Mouse (Mus musculus): ENCODE results near the gene Fgfr1op. TPM values are rescaled to one million over a fixed set of nuclear protein-coding genes. Genes with fewer than 3 reads are reported as not detected.
A peak's percentile ranks its signal among the peaks of the same experiment; 100 is the strongest.

Gene Fgfr1op
- polyA plus RNA-seq, 1 experiment: 19.3 TPM

GRCm38 (mm10) chr17:8170331-8170730 is 5.0 kb downstream of the Fgfr1op start:
- DNase-seq: no peak
- no peaks in the 10 kb centered on the region for H3K27me3 ChIP-seq (ENCODE audit: control insufficient read depth, insufficient read depth, low read length)
- no peak for TF ChIP-seq POLR2A (IDR thresholded peaks at IDR 0.05; ENCODE audit: borderline replicate concordance, insufficient read depth, low read length)
- TF ChIP-seq CTCF (IDR thresholded peaks at IDR 0.05; ENCODE audit: borderline replicate concordance, insufficient read depth, low read depth, low read length): no peak
- 91% methylated on average over 7 of the region's 7 CpGs for WGBS
- H3K27ac ChIP-seq (ENCODE audit: insufficient read depth, low read length): no peak overlapping the region
- no peaks in the 10 kb centered on the region for H3K4me1 ChIP-seq (ENCODE audit: control insufficient read depth, insufficient read depth, low read length)
- H3K4me3 ChIP-seq (replicated peaks; ENCODE audit: insufficient read depth, low read depth, low read length): no peak overlapping the region

GRCm38 (mm10) chr17:8171081-8171480 is 5.8 kb downstream of the Fgfr1op start:
- no peak overlapping the region for H3K27ac ChIP-seq (ENCODE audit: insufficient read depth, low read length)
- H3K27me3 ChIP-seq (ENCODE audit: control insufficient read depth, insufficient read depth, low read length): no peaks in the 10 kb centered on the region
- DNase-seq: no peak
- WGBS: 84% methylated on average over 4 of the region's 4 CpGs
- no peak for TF ChIP-seq POLR2A (IDR thresholded peaks at IDR 0.05; ENCODE audit: borderline replicate concordance, insufficient read depth, low read length)
- TF ChIP-seq CTCF (IDR thresholded peaks at IDR 0.05; ENCODE audit: borderline replicate concordance, insufficient read depth, low read depth, low read length): no peak
- H3K4me1 ChIP-seq (ENCODE audit: control insufficient read depth, insufficient read depth, low read length): no peaks in the 10 kb centered on the region
- H3K4me3 ChIP-seq (replicated peaks; ENCODE audit: insufficient read depth, low read depth, low read length): no peak overlapping the region

- no peak overlapping the region for H3K4me3 ChIP-seq (replicated peaks; ENCODE audit: insufficient read depth, low read depth, low read length)
- WGBS: 36% methylated on average over 5 of the region's 5 CpGs
- peak in 1 of 2 experiments; percentile 23 for DNase-seq
- TF ChIP-seq POLR2A (IDR thresholded peaks at IDR 0.05; ENCODE audit: borderline replicate concordance, insufficient read depth, low read length) (no peak), CTCF (IDR thresholded peaks at IDR 0.05; ENCODE audit: borderline replicate concordance, insufficient read depth, low read depth, low read length) (no peak)
- no peaks in the 10 kb centered on the region for H3K27me3 ChIP-seq (ENCODE audit: control insufficient read depth, insufficient read depth, low read length)
- H3K27ac ChIP-seq (ENCODE audit: insufficient read depth, low read length): no peak overlapping the region
- no peaks in the 10 kb centered on the region for H3K4me1 ChIP-seq (ENCODE audit: control insufficient read depth, insufficient read depth, low read length)
Observed at GRCm38 (mm10) chr17:8177090-8177489, 11.8 kb downstream of the Fgfr1op start.

GRCm38 (mm10) chr17:8183815-8184214 is 18.5 kb downstream of the Fgfr1op start:
- WGBS: 83% methylated on average over 5 of the region's 5 CpGs
- DNase-seq: no peak
- no peaks in the 10 kb centered on the region for H3K4me1 ChIP-seq (ENCODE audit: control insufficient read depth, insufficient read depth, low read length)
- no peak overlapping the region for H3K4me3 ChIP-seq (replicated peaks; ENCODE audit: insufficient read depth, low read depth, low read length)
- H3K27ac ChIP-seq (ENCODE audit: insufficient read depth, low read length): no peak overlapping the region
- TF ChIP-seq POLR2A (IDR thresholded peaks at IDR 0.05; ENCODE audit: borderline replicate concordance, insufficient read depth, low read length): no peak
- TF ChIP-seq CTCF (IDR thresholded peaks at IDR 0.05; ENCODE audit: borderline replicate concordance, insufficient read depth, low read depth, low read length): no peak
- H3K27me3 ChIP-seq (ENCODE audit: control insufficient read depth, insufficient read depth, low read length): no peaks in the 10 kb centered on the region; the same call in 1 of the 2 replicates

GRCm38 (mm10) chr17:8184217-8184616 is 18.9 kb downstream of the Fgfr1op start:
- 89% methylated on average over 7 of the region's 7 CpGs for WGBS
- Histone ChIP-seq H3K4me1 (ENCODE audit: control insufficient read depth, insufficient read depth, low read length) (no peaks in the 10 kb centered on the region), H3K27me3 (ENCODE audit: control insufficient read depth, insufficient read depth, low read length) (no peaks in the 10 kb centered on the region; the same call in 1 of the 2 replicates), H3K4me3 (replicated peaks; ENCODE audit: insufficient read depth, low read depth, low read length) (no peak overlapping the region), H3K27ac (ENCODE audit: insufficient read depth, low read length) (no peak overlapping the region)
- DNase-seq: no peak
- TF ChIP-seq POLR2A (IDR thresholded peaks at IDR 0.05; ENCODE audit: borderline replicate concordance, insufficient read depth, low read length): no peak
- no peak for TF ChIP-seq CTCF (IDR thresholded peaks at IDR 0.05; ENCODE audit: borderline replicate concordance, insufficient read depth, low read depth, low read length)

- WGBS: 91% methylated on average over 8 of the region's 8 CpGs
- H3K27ac ChIP-seq (ENCODE audit: insufficient read depth, low read length): no peak overlapping the region
- H3K27me3 ChIP-seq (ENCODE audit: control insufficient read depth, insufficient read depth, low read length): no peaks in the 10 kb centered on the region
- H3K4me1 ChIP-seq (ENCODE audit: control insufficient read depth, insufficient read depth, low read length): no peaks in the 10 kb centered on the region
- no peak for DNase-seq
- no peak for TF ChIP-seq CTCF (IDR thresholded peaks at IDR 0.05; ENCODE audit: borderline replicate concordance, insufficient read depth, low read depth, low read length)
- no peak for TF ChIP-seq POLR2A (IDR thresholded peaks at IDR 0.05; ENCODE audit: borderline replicate concordance, insufficient read depth, low read length)
- H3K4me3 ChIP-seq (replicated peaks; ENCODE audit: insufficient read depth, low read depth, low read length): no peak overlapping the region
Observed at GRCm38 (mm10) chr17:8193678-8194077, 28.4 kb downstream of the Fgfr1op start.

GRCm38 (mm10) chr17:8195685-8196376 is 30.5 kb downstream of the Fgfr1op start:
- WGBS: 92% methylated on average over 8 of the region's 8 CpGs
- TF ChIP-seq CTCF (IDR thresholded peaks at IDR 0.05; ENCODE audit: borderline replicate concordance, insufficient read depth, low read depth, low read length) (no peak), POLR2A (IDR thresholded peaks at IDR 0.05; ENCODE audit: borderline replicate concordance, insufficient read depth, low read length) (no peak)
- Histone ChIP-seq H3K27me3 (ENCODE audit: control insufficient read depth, insufficient read depth, low read length) (no peaks in the 10 kb centered on the region), H3K4me1 (ENCODE audit: control insufficient read depth, insufficient read depth, low read length) (no peaks in the 10 kb centered on the region), H3K27ac (ENCODE audit: insufficient read depth, low read length) (no peak overlapping the region), H3K4me3 (replicated peaks; ENCODE audit: insufficient read depth, low read depth, low read length) (no peak overlapping the region)
- DNase-seq: no peak

- no peaks in the 10 kb centered on the region for H3K4me1 ChIP-seq (ENCODE audit: control insufficient read depth, insufficient read depth, low read length)
- no peaks in the 10 kb centered on the region for H3K27me3 ChIP-seq (ENCODE audit: control insufficient read depth, insufficient read depth, low read length)
- TF ChIP-seq POLR2A (IDR thresholded peaks at IDR 0.05; ENCODE audit: borderline replicate concordance, insufficient read depth, low read length): no peak
- 0 out of 2 replicates have a peak, but pooled peaks have one; percentile 3 for TF ChIP-seq CTCF (IDR thresholded peaks at IDR 0.05; ENCODE audit: borderline replicate concordance, insufficient read depth, low read depth, low read length)
- DNase-seq: no peak
- WGBS: 72% methylated on average over 3 of the region's 3 CpGs
- no peak overlapping the region for H3K4me3 ChIP-seq (replicated peaks; ENCODE audit: insufficient read depth, low read depth, low read length)
- H3K27ac ChIP-seq (ENCODE audit: insufficient read depth, low read length): no peak overlapping the region
Observed at GRCm38 (mm10) chr17:8197652-8198051, 32.4 kb downstream of the Fgfr1op start.

All from cerebellum, adult 2 months (tissue).